Mouse (Mus musculus) E14TG2a.4 (cell line): ENCODE results near the gene Padi4.

Experiments used
- H3K27me3 ChIP-seq: 2 replicates; pipeline ENCODE4 v1.6.1; 2014; ENCODE audit warnings: low read length, control low read depth; ENCODE audit not compliant: insufficient read depth
- H3K36me3 ChIP-seq: 2 replicates; pipeline ENCODE4 v1.6.1; 2014; ENCODE audit warnings: low read length, control low read depth; ENCODE audit not compliant: insufficient read depth
- H3K4me1 ChIP-seq: replicated peaks from 2 replicates; pipeline ENCODE4 v1.6.1; 2014; ENCODE audit warnings: low read depth, low read length, control low read depth
- H3K4me3 ChIP-seq: replicated peaks from 2 replicates; pipeline ENCODE4 v1.5.1; 2014; ENCODE audit warnings: mild to moderate bottlenecking, low read length
- H3K9me3 ChIP-seq: 2 replicates; pipeline ENCODE4 v1.6.1; 2014; ENCODE audit warnings: low read length, control low read depth
- CTCF ChIP-seq: conservative IDR thresholded peaks from 2 replicates; pipeline ENCODE4 v1.5.1; 2014; ENCODE audit warnings: low read length
- NANOG ChIP-seq: IDR thresholded peaks from 2 replicates; pipeline ENCODE4 v1.6.1; 2014; ENCODE audit warnings: borderline replicate concordance, low read length, mixed read lengths
- POU5F1 ChIP-seq: IDR thresholded peaks from 2 replicates; pipeline ENCODE4 v1.6.1; 2014; ENCODE audit warnings: low read length, borderline replicate concordance

The Padi4 gene

DNA sequence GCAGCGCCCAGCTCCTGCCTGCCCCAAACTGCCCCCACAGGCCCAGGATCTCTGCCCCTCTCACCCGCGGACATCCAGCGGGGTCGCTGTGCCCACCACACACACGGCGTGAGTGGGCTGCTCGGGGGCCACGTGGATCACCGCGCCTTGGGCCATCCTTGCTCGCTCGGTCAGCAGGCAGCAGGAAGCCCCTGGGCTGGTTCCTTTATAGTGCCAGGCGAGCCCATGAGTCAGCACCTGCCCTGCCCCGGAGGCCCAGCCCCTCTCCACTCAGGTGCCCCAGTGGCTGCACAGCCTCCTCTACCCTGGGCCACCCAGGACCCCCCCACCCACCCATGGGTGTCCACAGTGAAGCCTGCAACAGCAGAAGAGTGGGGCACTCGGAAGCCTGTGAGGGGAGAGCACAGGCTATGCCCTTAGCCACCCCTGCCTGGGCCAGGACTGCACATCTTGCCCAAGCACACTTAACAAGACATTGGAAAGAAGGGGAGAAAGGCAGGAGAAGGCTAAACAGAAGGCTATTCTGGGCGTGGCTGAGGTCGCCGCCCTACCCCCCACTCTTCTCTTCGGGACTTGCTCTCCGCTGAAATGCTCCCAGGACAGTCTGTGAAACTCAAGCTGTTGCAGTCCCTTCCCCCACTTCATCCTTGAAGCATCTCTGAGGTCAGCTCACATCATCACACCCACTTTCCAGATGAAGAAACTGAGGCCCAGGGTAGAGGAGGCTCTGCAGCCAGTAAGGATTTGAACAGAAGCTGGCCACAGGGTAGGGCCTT lies at the start of gene Padi4:
Gene Padi4 (minus strand): TSS at position 212 of the 776 bp plus-strand sequence.
- TF ChIP-seq POU5F1 = no peak
- H3K27me3 ChIP-seq = no peaks in the 10 kb centered on the region
- peaks cover 71% of the 10 kb centered on the region for H3K4me1 ChIP-seq
- peak within 1 kb of the TSS; percentile 73 for H3K4me3 ChIP-seq
- no peaks in the 10 kb centered on the region for H3K9me3 ChIP-seq
- H3K36me3 ChIP-seq = no peaks in the 10 kb centered on the region

DNA sequence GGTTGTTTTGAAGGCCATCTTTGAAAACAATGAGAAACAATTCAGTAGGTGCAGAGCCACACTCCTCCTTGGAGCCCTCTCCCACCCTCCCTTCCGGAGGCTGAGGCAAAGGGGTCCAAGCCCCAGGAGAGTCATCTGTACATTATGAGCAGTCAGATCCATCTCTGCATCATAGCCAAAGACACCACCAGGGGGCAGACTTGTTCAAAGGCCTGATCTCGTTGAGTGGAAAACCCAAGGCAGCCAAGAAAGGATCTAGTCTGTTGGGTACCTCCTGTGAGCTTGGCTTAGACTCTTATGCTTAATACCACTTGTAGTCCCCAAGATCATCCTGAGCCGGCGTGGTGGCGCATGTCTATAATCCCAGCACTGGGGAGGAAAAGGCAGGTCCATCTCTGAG lies 48.0 kb upstream of the Padi4 start:
- Histone ChIP-seq H3K36me3 (no peaks in the 10 kb centered on the region), H3K4me3 (no peak overlapping the region), H3K9me3 (peaks cover 38% of the 10 kb centered on the region), H3K4me1 (peaks cover 3% of the 10 kb centered on the region), H3K27me3 (0 out of 2 replicates have a peak, but pooled peaks cover 4% of the 10 kb centered on the region)
- TF ChIP-seq CTCF (0 out of 2 replicates have a peak, but pooled peaks have one; percentile 4), NANOG (no peak)

DNA sequence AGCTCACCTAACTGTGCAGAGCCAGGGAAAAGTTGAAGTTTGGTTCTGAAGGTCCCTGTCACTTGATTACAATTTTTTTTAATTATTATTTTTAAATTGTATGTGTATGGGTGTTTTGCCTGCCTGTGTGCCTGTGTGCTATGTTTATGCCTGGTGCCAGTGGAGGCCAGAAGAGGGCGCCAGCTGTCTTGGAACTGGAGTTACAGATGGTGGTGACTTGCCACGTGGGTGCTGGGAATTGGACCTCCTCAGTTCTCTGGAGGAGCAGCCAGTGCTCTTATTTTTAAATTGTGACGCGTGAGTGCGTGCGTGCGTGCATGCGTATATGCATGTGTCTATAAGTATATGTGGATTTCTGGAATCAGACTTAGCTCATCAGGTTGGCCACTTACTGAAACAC lies 43.4 kb upstream of the Padi4 start:
- Histone ChIP-seq H3K36me3 (no peaks in the 10 kb centered on the region), H3K27me3 (peaks cover 5% of the 10 kb centered on the region; the same call in 1 of the 2 replicates), H3K4me1 (peaks cover 46% of the 10 kb centered on the region), H3K4me3 (0 out of 2 replicates have a peak overlapping the region, but pooled peaks have one; percentile 43), H3K9me3 (peaks cover 9% of the 10 kb centered on the region)
- TF ChIP-seq POU5F1 (no peak), NANOG (no peak), CTCF (no peak)

DNA sequence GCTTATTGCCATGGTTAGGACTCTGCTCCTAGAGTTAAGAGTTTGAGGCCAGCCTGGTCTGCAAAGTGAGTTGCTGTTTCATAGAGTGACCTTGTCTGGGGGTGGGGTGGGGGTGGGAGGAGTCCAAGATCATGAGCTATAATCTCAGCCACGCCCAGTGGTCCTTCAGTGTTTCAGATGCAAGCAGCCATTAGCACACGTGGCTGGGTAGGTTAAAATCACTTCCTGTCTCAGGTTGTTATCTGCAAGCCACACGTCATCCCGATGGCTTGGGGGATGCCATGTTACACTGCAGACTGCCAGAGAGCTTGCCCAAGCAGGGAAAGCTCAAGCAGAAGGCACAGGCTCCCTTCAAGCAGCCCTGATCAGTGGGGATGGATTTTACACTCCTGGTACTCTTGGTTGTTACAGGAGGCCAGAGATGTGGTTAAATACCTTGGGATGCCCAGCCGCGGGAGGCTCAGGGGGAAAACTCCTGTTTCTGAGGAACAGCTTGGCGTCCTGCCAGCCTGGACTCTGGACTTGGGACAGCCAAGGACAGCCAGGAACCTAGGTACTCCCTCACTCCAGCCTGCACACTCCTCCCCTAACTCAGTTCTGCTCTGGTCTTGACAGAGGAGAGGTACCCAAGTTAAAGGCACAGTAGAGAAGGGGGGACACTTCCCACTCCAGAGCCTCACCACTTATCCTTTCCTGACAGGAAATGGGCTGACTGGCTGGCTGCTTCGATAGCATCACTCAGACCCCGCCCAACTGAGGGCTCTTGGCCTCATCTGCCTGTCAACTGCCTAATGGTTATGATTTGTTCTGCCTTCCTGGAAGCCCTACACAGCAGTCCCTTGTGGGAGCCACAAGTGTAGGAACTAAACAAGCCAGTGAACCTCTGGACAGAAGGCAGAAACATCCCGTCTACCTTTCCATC lies 42.2 kb upstream of the Padi4 start:
- H3K9me3 ChIP-seq = no peaks in the 10 kb centered on the region
- H3K36me3 ChIP-seq = no peaks in the 10 kb centered on the region
- peaks cover 5% of the 10 kb centered on the region; the same call in 1 of the 2 replicates for H3K27me3 ChIP-seq
- H3K4me1 ChIP-seq = peaks cover 56% of the 10 kb centered on the region
- TF ChIP-seq CTCF (no peak), NANOG (no peak), POU5F1 (no peak)
- H3K4me3 ChIP-seq = peak overlapping the region; percentile 43; the same call in 1 of the 2 replicates

DNA sequence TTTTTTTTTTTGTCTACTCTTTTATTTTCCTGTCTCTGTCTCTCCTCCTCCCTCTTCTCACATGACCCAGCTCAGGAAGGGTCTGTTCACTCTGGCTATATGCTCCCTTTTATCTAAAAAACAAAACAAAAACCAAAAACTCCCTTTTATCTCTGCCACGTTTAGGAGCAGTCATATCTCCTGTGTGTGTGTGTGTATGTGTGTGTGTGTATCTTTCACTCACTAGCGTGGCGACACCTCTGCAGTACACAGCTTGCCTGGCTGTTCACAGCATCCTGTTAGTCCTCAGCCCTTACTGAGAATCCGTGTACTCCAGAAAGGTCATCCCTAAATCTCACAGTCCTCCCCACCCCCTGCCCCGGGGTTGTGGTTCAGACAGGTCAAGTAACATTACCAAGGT lies 41.5 kb upstream of the Padi4 start:
- Histone ChIP-seq H3K4me1 (peaks cover 62% of the 10 kb centered on the region), H3K36me3 (no peaks in the 10 kb centered on the region), H3K4me3 (no peak overlapping the region), H3K27me3 (peaks cover 5% of the 10 kb centered on the region; the same call in 1 of the 2 replicates), H3K9me3 (no peaks in the 10 kb centered on the region)
- TF ChIP-seq POU5F1 (no peak), CTCF (no peak), NANOG (no peak)

DNA sequence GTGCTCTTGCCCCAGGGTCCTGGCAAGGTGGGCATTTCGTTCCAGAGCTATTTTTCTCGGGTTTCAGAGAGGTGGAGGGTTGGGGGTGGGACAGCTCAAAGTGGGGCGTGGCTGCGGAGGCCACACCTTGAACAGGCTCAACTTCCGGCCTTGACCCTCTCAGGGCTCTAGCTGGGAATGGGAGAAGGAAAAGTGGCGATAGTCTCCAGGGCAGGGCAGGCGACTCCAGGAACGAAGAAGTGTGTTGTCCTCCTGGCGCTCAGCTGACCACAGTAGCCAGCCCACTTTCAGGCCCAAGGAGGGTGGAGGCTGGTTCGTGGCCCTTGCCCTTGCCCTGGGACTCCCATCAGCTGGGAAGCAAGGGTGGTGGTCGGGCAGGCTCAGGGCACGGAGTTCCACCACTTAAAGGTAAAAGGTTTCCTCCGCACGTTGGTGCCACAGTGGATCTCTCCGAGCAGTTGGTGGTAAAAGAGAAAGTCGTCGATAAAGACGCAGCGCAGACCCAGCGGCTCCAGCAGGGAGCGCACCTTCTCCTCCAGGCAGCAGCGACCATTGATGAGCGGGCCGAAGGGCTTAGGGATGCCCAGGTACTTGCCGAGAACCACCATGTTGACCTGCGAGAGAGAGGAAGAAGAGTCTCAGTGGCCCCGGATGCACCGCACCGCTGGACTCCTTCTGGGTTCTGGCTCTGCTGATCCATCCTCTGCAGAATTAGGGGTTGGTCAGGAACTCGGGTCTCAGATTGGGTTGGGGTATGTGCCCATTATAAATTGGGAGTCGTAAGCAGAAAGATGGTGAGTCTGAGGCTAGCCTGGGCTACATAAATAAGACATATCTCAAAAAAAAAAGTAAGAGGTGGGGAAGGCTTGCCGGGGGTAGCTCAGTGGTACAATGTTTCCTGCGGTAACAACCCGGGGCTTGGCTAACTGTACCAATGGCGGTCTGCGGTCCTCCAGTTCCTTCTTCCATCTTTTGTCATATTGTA lies 40.5 kb upstream of the Padi4 start:
- Histone ChIP-seq H3K4me1 (peaks cover 66% of the 10 kb centered on the region), H3K4me3 (peak overlapping the region; percentile 64), H3K27me3 (peaks cover 5% of the 10 kb centered on the region; the same call in 1 of the 2 replicates), H3K9me3 (no peaks in the 10 kb centered on the region), H3K36me3 (no peaks in the 10 kb centered on the region)
- TF ChIP-seq CTCF (no peak; the same call in 1 of the 2 replicates), POU5F1 (no peak), NANOG (no peak)

DNA sequence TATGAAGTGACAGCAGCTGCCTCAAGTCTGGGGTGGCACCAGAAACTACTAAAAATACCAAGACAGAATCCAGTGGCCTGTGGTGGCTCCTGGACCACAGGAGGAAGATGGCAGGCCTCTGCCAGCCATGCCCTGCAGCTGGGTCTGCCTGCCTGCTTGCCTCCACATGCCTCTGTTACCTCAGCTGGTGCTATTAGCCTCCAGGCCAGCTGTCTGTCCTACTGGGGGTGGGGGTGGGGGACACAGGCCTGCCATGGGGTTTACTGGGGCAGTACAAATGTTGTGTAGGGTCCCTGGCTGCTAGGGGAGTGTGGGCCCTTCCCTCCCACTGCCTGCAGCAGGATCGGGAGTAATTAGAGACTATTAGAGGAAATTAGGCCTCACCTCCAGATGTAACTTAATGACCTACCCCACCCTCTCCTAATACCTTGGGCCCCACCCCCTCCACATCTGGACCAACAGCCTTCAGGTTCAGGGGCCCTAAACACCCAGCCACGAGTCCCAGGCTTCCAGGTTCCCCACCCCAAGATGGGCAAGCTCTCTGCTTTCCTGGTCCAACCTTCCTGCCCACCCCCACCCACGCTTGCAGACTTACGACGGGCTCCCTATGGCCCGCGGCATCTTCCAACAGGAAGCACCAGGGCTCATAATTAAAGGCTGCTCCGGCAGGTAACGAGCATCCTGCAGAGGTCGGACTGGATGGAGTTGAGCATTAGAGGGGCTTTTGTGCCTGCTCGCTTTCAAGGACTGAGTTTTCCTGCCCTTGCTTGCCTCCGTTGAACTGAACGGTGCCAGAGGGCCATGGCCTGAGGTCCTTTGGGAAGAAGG lies 39.5 kb upstream of the Padi4 start:
- Histone ChIP-seq H3K9me3 (no peaks in the 10 kb centered on the region), H3K36me3 (no peaks in the 10 kb centered on the region), H3K4me1 (peaks cover 66% of the 10 kb centered on the region), H3K27me3 (peaks cover 5% of the 10 kb centered on the region; the same call in 1 of the 2 replicates), H3K4me3 (peak overlapping the region; percentile 64)
- TF ChIP-seq POU5F1 = no peak
- TF ChIP-seq NANOG = no peak
- no peak for TF ChIP-seq CTCF
